Mouse (Mus musculus) lung, embryonic 15.5 days (tissue): Measurements from ENCODE around the gene Trp53i13. TPM values are rescaled to one million over a fixed set of nuclear protein-coding genes. Genes with fewer than 3 reads are reported as not detected.

Source experiments
- ATAC-seq: fragments of 200-750 bp; cut with Nextera tagmentation; 2 replicates; pipeline ENCODE4 v1.8.0; 2017; ENCODE audit warnings: moderate number of reproducible peaks, borderline replicate concordance; ENCODE audit not compliant: low FRiP score, low TSS enrichment; ENCODE audit errors: extremely low read depth
- H3K27ac ChIP-seq: fragments of 300-500 bp; sonication (generic); 2 replicates; pipeline ENCODE4 v1.5.1; 2015; ENCODE audit warnings: moderate library complexity, mild to moderate bottlenecking, inconsistent platforms
- H3K27me3 ChIP-seq: fragments of 300-500 bp; sonication (generic); 2 replicates; pipeline ENCODE4 v1.6.1; 2015; ENCODE audit warnings: inconsistent platforms
- H3K36me3 ChIP-seq: fragments of 300-500 bp; sonication (generic); 2 replicates; pipeline ENCODE4 v1.6.1; 2015; ENCODE audit warnings: inconsistent platforms
- H3K4me1 ChIP-seq: fragments of 300-500 bp; sonication (generic); 2 replicates; pipeline ENCODE4 v1.6.1; 2015; ENCODE audit warnings: inconsistent platforms
- H3K4me2 ChIP-seq: fragments of 300-500 bp; sonication (generic); 2 replicates; pipeline ENCODE4 v1.6.1; 2015; ENCODE audit warnings: inconsistent platforms, mild to moderate bottlenecking, moderate library complexity
- H3K4me3 ChIP-seq: fragments of 300-500 bp; sonication (generic); 2 replicates; pipeline ENCODE4 v1.5.1; 2015; ENCODE audit warnings: mild to moderate bottlenecking, inconsistent platforms
- H3K9ac ChIP-seq: fragments of 300-500 bp; sonication (generic); 2 replicates; pipeline ENCODE4 v1.6.1; 2015; ENCODE audit warnings: inconsistent platforms
- H3K9me3 ChIP-seq: fragments of 300-500 bp; sonication (generic); 2 replicates; pipeline ENCODE4 v1.6.1; 2016; ENCODE audit warnings: inconsistent platforms
- WGBS: fragments of 180-500 bp; shearing (Covaris S2); methylation state at CpG from one replicate; pipeline ENCODE4 v1.1.7; 2015; 5-methylcytosine and 5-hydroxymethylcytosine counted together
- polyA plus RNA-seq: library from polyadenylated mRNA; unstranded; fragments of >200 nt; fragmentation: Nextera tagmentation; extraction: Ambion mirVana; gene quantifications from 2 replicates; pipeline ENCODE4 v1.2.1, GENCODE M21; 2015

Gene Trp53i13
- polyA plus RNA-seq, 1 experiment from 2014 or later = 43.1 TPM

GRCm38 (mm10) chr11:77505291-77505980 lies 10.3 kb downstream of the Trp53i13 start:
- Histone ChIP-seq H3K27ac (no peak overlapping the region), H3K4me3 (no peak overlapping the region), H3K4me1 (peaks cover 23% of the 10 kb centered on the region), H3K36me3 (peaks cover 61% of the 10 kb centered on the region), H3K9me3 (no peaks in the 10 kb centered on the region), H3K9ac (no peak overlapping the region), H3K27me3 (no peaks in the 10 kb centered on the region), H3K4me2 (no peak overlapping the region)
- no peak for ATAC-seq
- WGBS = 84% methylated on average over 22 of the region's 22 CpGs

GRCm38 (mm10) chr11:77504377-77504776 lies 11.4 kb downstream of the Trp53i13 start:
- no peak for ATAC-seq
- H3K36me3 ChIP-seq = peaks cover 71% of the 10 kb centered on the region
- 86% methylated on average over 19 of the region's 19 CpGs for WGBS
- no peak overlapping the region for H3K4me2 ChIP-seq
- no peak overlapping the region for H3K4me3 ChIP-seq
- H3K27me3 ChIP-seq = no peaks in the 10 kb centered on the region
- no peak overlapping the region for H3K27ac ChIP-seq
- peaks cover 25% of the 10 kb centered on the region for H3K4me1 ChIP-seq
- no peaks in the 10 kb centered on the region for H3K9me3 ChIP-seq
- no peak overlapping the region for H3K9ac ChIP-seq

DNA sequence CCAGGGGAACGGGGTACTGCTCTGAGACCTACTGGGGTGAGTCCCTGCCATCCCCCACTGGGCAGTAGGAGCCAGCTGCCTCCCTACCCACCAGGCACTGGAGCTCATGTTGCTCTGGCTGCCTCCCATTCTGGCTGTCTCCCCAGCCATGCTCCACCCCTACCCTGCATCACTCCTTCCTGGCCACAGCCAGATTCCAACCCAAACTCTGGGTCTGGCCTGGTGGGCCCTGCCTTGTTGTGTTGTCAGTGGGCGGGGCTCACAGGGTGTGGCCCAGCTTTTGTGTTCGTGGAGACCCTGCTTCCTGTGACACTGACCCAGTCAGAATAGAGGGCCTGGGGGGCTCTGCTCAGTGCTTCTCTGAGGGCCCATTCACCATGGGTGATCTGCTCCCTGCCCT lies 12.3 kb downstream of the Trp53i13 start:
- 73% methylated on average over 3 of the region's 3 CpGs for WGBS
- H3K9ac ChIP-seq = no peak overlapping the region
- H3K4me1 ChIP-seq = peaks cover 24% of the 10 kb centered on the region

GRCm38 (mm10) chr11:77502481-77502880 lies 13.3 kb downstream of the Trp53i13 start:
- no peak for ATAC-seq
- Histone ChIP-seq H3K9ac (no peak overlapping the region), H3K27me3 (no peaks in the 10 kb centered on the region), H3K9me3 (no peaks in the 10 kb centered on the region), H3K36me3 (peaks cover 69% of the 10 kb centered on the region), H3K4me3 (no peak overlapping the region), H3K27ac (no peak overlapping the region), H3K4me1 (peaks cover 28% of the 10 kb centered on the region), H3K4me2 (no peak overlapping the region)
- 75% methylated on average over 6 of the region's 6 CpGs for WGBS

More for the DNA sequence above, 12.3 kb downstream of the Trp53i13 start:
- Histone ChIP-seq H3K4me2 (no peak overlapping the region), H3K36me3 (peaks cover 73% of the 10 kb centered on the region), H3K27ac (no peak overlapping the region), H3K27me3 (no peaks in the 10 kb centered on the region), H3K9me3 (no peaks in the 10 kb centered on the region), H3K4me3 (no peak overlapping the region)
- ATAC-seq = peak; percentile 12; the same call in 1 of the 2 replicates

- ATAC-seq = no peak
- H3K4me1 ChIP-seq = peaks cover 33% of the 10 kb centered on the region
- no peak overlapping the region for H3K9ac ChIP-seq
- no peak overlapping the region for H3K4me3 ChIP-seq
- peaks cover 64% of the 10 kb centered on the region for H3K36me3 ChIP-seq
- no peak overlapping the region for H3K27ac ChIP-seq
- H3K4me2 ChIP-seq = no peak overlapping the region
- H3K9me3 ChIP-seq = no peaks in the 10 kb centered on the region
- WGBS = 89% methylated on average over 4 of the region's 4 CpGs
- H3K27me3 ChIP-seq = no peaks in the 10 kb centered on the region
These were observed 13.8 kb downstream of the Trp53i13 start for GRCm38 (mm10) chr11:77501971-77502370.

- Histone ChIP-seq H3K4me3 (no peak overlapping the region), H3K36me3 (peaks cover 58% of the 10 kb centered on the region), H3K27ac (no peak overlapping the region), H3K27me3 (no peaks in the 10 kb centered on the region), H3K9me3 (no peaks in the 10 kb centered on the region), H3K9ac (no peak overlapping the region), H3K4me1 (peaks cover 36% of the 10 kb centered on the region), H3K4me2 (no peak overlapping the region)
- 23% methylated on average over 5 of the region's 5 CpGs for WGBS
- ATAC-seq = no peak
These were observed 14.4 kb downstream of the Trp53i13 start for GRCm38 (mm10) chr11:77501392-77501791.

- peaks cover 44% of the 10 kb centered on the region for H3K4me1 ChIP-seq
- no peak for ATAC-seq
- H3K9ac ChIP-seq = no peak overlapping the region
- H3K36me3 ChIP-seq = peaks cover 51% of the 10 kb centered on the region
- H3K27ac ChIP-seq = no peak overlapping the region
- 75% methylated on average over 17 of the region's 17 CpGs for WGBS
- H3K4me2 ChIP-seq = no peak overlapping the region
- H3K4me3 ChIP-seq = no peak overlapping the region
- H3K9me3 ChIP-seq = no peaks in the 10 kb centered on the region
- H3K27me3 ChIP-seq = no peaks in the 10 kb centered on the region
These were observed 15.1 kb downstream of the Trp53i13 start for GRCm38 (mm10) chr11:77500361-77501325.

DNA sequence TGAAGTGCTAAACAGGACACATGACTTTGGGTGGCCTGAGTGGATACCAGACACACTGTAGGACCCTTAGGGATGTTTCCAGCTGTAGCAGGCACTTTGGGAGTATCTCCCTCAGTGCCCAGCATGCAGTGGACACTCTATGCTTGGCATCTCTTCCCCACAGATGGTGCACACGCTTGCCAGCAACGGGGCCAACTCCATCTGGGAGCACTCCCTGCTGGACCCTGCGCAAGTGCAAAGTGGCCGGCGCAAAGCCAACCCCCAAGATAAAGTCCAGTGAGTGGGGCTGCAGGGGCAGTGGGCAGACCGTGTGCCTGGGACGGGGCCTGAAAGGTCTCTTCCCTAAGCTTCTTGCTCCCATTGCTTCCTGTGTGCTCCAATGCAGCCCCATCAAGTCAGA lies 16.4 kb downstream of the Trp53i13 start:
- Histone ChIP-seq H3K27me3 (no peaks in the 10 kb centered on the region), H3K4me2 (no peak overlapping the region), H3K27ac (no peak overlapping the region), H3K9ac (no peak overlapping the region), H3K4me1 (peaks cover 57% of the 10 kb centered on the region), H3K9me3 (no peaks in the 10 kb centered on the region), H3K36me3 (peaks cover 38% of the 10 kb centered on the region), H3K4me3 (no peak overlapping the region)
- 81% methylated on average over 7 of the region's 7 CpGs for WGBS
- no peak for ATAC-seq

DNA sequence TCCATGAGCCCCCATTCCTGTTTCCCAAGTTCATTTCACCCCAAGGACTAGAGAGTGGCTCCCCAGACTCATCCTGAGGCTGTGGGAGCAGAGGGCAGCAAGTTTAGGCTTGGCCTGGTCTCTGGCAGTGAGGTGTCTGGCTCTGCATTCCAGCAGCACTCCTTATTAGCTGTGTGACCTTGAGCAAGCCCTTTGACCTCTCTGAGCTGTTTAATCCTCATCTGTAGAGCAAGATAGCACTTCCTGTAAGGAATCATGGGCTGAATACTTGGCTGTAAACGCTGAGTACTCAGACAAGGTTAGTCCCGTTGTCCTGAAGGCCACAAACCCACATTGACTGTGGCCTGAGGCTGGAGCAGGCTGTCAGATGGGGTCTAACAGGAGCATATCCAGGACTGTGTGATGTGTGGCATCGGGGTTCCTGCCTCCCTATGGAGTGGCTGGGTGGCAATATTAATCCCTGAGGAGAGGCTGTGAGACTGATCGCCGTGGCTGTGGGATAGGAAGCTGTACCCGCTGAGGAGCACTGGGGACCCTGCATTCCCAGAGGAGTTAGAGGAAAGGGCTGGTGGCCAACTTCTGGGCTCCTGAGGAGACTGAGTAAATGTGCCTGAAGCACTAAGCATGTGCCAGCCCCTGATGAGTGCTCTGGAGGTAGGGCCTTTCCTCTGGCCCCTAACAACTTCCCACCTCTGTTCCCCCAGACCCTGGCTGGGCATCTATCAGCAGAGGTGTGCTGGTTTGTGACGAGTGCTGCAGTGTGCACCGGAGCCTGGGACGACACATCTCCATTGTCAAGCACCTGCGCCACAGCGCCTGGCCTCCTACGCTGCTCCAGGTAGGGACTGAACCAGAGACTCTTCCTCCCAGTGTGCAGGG lies 17.3 kb downstream of the Trp53i13 start:
- Histone ChIP-seq H3K27me3 (no peaks in the 10 kb centered on the region), H3K4me2 (no peak overlapping the region), H3K9ac (no peak overlapping the region), H3K36me3 (peaks cover 29% of the 10 kb centered on the region), H3K27ac (peak overlapping the region; percentile 68), H3K9me3 (no peaks in the 10 kb centered on the region), H3K4me3 (no peak overlapping the region), H3K4me1 (peaks cover 63% of the 10 kb centered on the region)
- ATAC-seq = no peak
- WGBS = 77% methylated on average over 12 of the region's 12 CpGs

- no peak for ATAC-seq
These were observed 17.9 kb downstream of the Trp53i13 start for GRCm38 (mm10) chr11:77497851-77498250.

DNA sequence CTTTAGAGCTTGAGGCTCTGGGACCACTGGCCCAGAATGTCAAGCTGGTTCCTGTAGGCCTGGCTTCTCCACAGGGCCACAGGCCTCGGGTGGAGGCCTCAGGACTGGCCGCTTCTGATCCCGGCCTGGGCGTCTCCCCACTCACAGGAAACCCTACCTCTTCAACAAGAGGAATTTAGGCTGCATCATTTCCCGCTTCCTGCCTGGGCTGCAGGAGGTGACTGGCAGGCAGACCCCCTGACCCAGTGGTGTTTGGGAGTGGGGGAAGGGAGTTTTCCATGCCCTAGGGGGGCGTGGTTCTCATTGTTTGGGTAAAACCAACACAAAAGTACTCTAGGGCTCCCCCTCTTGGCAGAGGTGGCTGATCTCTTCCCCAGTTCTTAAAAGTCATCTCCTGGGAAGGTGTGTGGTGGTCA lies 18.4 kb downstream of the Trp53i13 start:
- ATAC-seq = no peak
- H3K27me3 ChIP-seq = no peaks in the 10 kb centered on the region
- WGBS = 18% methylated on average over 6 of the region's 6 CpGs
- peaks cover 60% of the 10 kb centered on the region for H3K4me1 ChIP-seq
- H3K9me3 ChIP-seq = no peaks in the 10 kb centered on the region
- peak overlapping the region; percentile 90 for H3K27ac ChIP-seq
- H3K9ac ChIP-seq = no peak overlapping the region
- H3K36me3 ChIP-seq = peaks cover 22% of the 10 kb centered on the region
- no peak overlapping the region for H3K4me3 ChIP-seq
- peak overlapping the region; percentile 13 for H3K4me2 ChIP-seq

More at GRCm38 (mm10) chr11:77497851-77498250, 17.9 kb downstream of the Trp53i13 start:
- 43% methylated on average over 4 of the region's 4 CpGs for WGBS
- H3K9me3 ChIP-seq = no peaks in the 10 kb centered on the region
- no peak overlapping the region for H3K4me3 ChIP-seq
- peaks cover 27% of the 10 kb centered on the region for H3K36me3 ChIP-seq
- peak overlapping the region; percentile 68 for H3K27ac ChIP-seq
- H3K4me1 ChIP-seq = peaks cover 58% of the 10 kb centered on the region
- H3K9ac ChIP-seq = no peak overlapping the region
- H3K27me3 ChIP-seq = no peaks in the 10 kb centered on the region
- no peak overlapping the region for H3K4me2 ChIP-seq
